Mouse (Mus musculus) bone marrow, adult 2 months (tissue): ENCODE measurements at regions not wholly inside any gene's neighbourhood (a gene's known extent, or its start where the extent isn't known, plus 50 kb on each side); places are given as distances from the start of the nearest gene placed in this dataset.
"Not testable (repeated sequence)": the region's sequence is repeated elsewhere in the genome, so short reads cannot be mapped to it uniquely, and the experiment has no call there.

Experiments used
- H3K27ac ChIP-seq: fragments of 200-500 bp; 2 replicates; pipeline ENCODE4 v1.5.1; 2012; ENCODE audit warnings: low read depth, mild to moderate bottlenecking, control low read depth, inconsistent platforms, low read length; ENCODE audit not compliant: control insufficient read depth, poor library complexity, insufficient read depth
- H3K4me1 ChIP-seq: fragments of 200-500 bp; 2 replicates; pipeline ENCODE4 v1.6.1; 2011; ENCODE audit warnings: low read length; ENCODE audit not compliant: control insufficient read depth, insufficient read depth
- H3K4me3 ChIP-seq: fragments of 200-500 bp; replicated peaks from 2 replicates; pipeline ENCODE3; 2011; ENCODE audit warnings: mild to moderate bottlenecking, low read depth, low read length, control low read depth; ENCODE audit not compliant: control insufficient read depth
- CTCF ChIP-seq: fragments of 200-500 bp; IDR thresholded peaks from 2 replicates; pipeline ENCODE4 v1.5.1; 2011; ENCODE audit warnings: low read length, control low read depth; ENCODE audit not compliant: control insufficient read depth, insufficient read depth
- POLR2A ChIP-seq: fragments of 200-500 bp; IDR thresholded peaks from 2 replicates; pipeline ENCODE4 v1.6.1; 2011; ENCODE audit warnings: low read depth, mild to moderate bottlenecking, control low read depth, low read length, borderline replicate concordance; ENCODE audit not compliant: control insufficient read depth
- WGBS: fragments of 180-500 bp; shearing (Covaris S2); methylation state at CpG from one replicate; pipeline ENCODE4 v1.1.7; 2018; 5-methylcytosine and 5-hydroxymethylcytosine counted together

DNA sequence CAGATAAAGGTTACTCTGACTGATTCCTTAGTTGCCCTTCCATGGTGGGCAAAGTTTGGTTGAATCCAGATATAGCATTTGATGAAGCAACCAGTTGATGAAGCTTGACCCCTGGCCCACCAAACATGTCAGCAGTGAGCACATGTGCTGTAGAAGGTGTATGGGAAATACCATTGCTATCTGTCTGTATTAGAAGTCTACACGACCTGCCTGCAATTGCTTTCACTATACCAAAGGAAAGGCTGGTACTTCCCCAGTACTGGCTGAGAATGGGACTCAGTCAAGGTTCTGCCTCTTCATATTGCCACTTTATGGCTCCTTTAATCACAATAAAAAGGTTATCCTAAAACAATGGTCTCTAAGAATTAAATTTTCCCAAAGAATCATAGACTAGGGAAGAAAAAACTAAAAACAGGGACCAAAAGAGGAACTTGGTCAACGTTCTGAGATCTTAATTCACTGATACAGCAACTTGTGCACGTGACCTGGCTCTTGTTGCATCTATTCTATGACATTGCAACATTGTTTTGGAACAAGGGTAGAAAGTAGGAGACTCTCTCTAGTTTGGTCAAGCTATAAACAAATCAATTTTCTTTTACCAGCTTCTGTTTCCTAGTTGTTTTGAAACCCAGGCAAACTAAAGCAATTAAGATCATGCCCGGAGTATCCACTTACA is 284.0 kb downstream of the Rapgef2 start:
- TF ChIP-seq CTCF = no peak
- TF ChIP-seq POLR2A = no peak
- 27% methylated on average over 4 of the region's 4 CpGs for WGBS
- Histone ChIP-seq H3K4me1 (no peaks in the 10 kb centered on the region), H3K27ac (no peak overlapping the region), H3K4me3 (no peak overlapping the region)

DNA sequence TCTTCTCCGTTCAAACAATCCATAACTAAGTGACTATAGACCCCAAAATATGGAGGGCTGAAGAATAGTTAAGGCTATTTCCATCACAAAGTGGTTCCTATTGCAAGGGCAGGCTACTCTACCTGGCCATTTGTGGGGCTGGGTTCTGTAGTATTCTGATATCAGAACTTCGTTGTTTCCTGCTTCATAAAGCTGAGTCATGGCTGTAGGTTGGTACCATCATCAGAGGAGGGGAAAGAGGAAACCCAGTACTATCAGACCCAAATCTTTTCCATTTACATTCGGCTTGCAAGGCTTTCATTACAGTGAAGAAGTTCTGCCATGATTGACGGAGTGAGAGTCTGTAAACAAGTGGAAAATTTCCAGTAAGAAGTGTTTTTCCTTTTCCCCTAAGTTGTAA is 284.6 kb downstream of the Rapgef2 start:
- no peak for TF ChIP-seq CTCF
- no peak for TF ChIP-seq POLR2A
- 55% methylated on average over 4 of the region's 4 CpGs for WGBS
- Histone ChIP-seq H3K4me1 (no peaks in the 10 kb centered on the region), H3K4me3 (no peak overlapping the region), H3K27ac (no peak overlapping the region)

DNA sequence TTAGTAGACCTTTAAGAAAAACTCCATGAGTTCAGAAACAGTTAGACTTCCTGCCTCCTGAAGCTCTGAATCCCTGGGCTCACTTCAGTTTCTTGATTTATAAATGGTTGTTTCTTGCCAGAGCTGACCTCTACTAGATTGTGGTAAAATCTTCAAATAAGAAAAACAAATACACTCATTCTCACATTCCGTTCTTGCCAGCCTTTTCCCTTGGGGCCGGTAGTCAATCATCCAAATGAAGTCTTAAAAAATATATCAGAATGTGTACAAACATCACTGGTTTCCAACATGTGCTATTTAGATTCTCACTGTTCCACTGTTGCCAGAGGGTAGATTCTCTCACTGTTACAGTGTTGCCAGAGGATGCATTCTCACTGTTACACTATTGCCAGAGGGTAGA is 286.0 kb downstream of the Rapgef2 start:
- WGBS = 84% methylated on average over 2 of the region's 2 CpGs
- no peaks in the 10 kb centered on the region for H3K4me1 ChIP-seq
- H3K27ac ChIP-seq = no peak overlapping the region
- H3K4me3 ChIP-seq = no peak overlapping the region
- no peak for TF ChIP-seq POLR2A

GRCm38 (mm10) chr3:78999803-79000202 is 286.5 kb downstream of the Rapgef2 start:
- 79% methylated on average over 3 of the region's 3 CpGs for WGBS
- TF ChIP-seq CTCF (no peak), POLR2A (no peak)
- no peak overlapping the region for H3K4me3 ChIP-seq
- H3K4me1 ChIP-seq = no peaks in the 10 kb centered on the region
- H3K27ac ChIP-seq = no peak overlapping the region

GRCm38 (mm10) chr3:78988120-78988519 is 298.2 kb downstream of the Rapgef2 start:
- no peak for TF ChIP-seq CTCF
- TF ChIP-seq POLR2A = no peak
- Histone ChIP-seq H3K4me1 (no peaks in the 10 kb centered on the region), H3K4me3 (no peak overlapping the region), H3K27ac (no peak overlapping the region)
- 56% methylated on average over 2 of the region's 2 CpGs for WGBS

GRCm38 (mm10) chr3:78986726-78987125 is 299.6 kb downstream of the Rapgef2 start:
- WGBS = 75% methylated on average over 7 of the region's 7 CpGs
- no peaks in the 10 kb centered on the region for H3K4me1 ChIP-seq
- no peak overlapping the region for H3K27ac ChIP-seq
- H3K4me3 ChIP-seq = no peak overlapping the region
- TF ChIP-seq CTCF = no peak
- TF ChIP-seq POLR2A = no peak

GRCm38 (mm10) chr3:78981057-78981456 is 305.3 kb downstream of the Rapgef2 start:
- 85% methylated on average over 3 of the region's 3 CpGs for WGBS
- Histone ChIP-seq H3K4me3 (no peak overlapping the region), H3K27ac (no peak overlapping the region), H3K4me1 (no peaks in the 10 kb centered on the region)
- TF ChIP-seq CTCF (no peak), POLR2A (no peak)

- Histone ChIP-seq H3K4me1 (no peaks in the 10 kb centered on the region), H3K4me3 (no peak overlapping the region), H3K27ac (no peak overlapping the region)
- WGBS = 77% methylated on average over 4 of the region's 4 CpGs
- TF ChIP-seq POLR2A = no peak
- no peak for TF ChIP-seq CTCF
Measured at GRCm38 (mm10) chr3:78978781-78979180, 307.5 kb downstream of the Rapgef2 start.

GRCm38 (mm10) chr3:78966683-78967549 is 319.4 kb downstream of the Rapgef2 start:
- not testable (repeated sequence) for H3K4me3 ChIP-seq, H3K27ac ChIP-seq, H3K4me1 ChIP-seq
- 4% methylated on average over 55 of the region's 57 CpGs for WGBS
